Mouse (Mus musculus) embryo, embryonic 10 days (tissue): ENCODE measurements at regions not wholly inside any gene's neighbourhood (a gene's known extent, or its start where the extent isn't known, plus 50 kb on each side); places are given as distances from the start of the nearest gene placed in this dataset.

Experiments used
- DNase-seq: peaks from one replicate; pipeline ENCODE4 v3.0.0-alpha.2; 2015; ENCODE audit warnings: low spot score

GRCm38 (mm10) chr8:18311597-18311996, 666.5 kb downstream of the Defb40 start:
- DNase-seq: no peak

DNA sequence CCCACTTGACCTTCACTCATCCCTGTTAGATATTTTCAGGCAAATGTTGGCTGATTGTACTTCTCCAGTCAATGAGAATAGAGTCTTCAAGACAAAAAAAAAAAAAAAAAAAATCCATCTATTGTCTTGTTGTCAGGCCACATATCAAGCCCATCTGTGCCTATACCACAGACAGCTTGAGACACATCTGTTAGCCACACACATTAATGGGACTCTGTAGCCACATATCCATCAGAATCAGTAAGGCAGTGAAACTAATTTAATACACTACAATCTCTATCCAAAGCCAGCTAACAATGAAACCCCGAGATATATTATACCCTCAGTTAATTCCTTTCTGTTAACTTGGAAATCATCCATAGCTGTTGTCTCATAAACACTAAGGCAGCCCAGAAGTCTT, 667.1 kb downstream of the Defb40 start:
- no peak for DNase-seq

DNA sequence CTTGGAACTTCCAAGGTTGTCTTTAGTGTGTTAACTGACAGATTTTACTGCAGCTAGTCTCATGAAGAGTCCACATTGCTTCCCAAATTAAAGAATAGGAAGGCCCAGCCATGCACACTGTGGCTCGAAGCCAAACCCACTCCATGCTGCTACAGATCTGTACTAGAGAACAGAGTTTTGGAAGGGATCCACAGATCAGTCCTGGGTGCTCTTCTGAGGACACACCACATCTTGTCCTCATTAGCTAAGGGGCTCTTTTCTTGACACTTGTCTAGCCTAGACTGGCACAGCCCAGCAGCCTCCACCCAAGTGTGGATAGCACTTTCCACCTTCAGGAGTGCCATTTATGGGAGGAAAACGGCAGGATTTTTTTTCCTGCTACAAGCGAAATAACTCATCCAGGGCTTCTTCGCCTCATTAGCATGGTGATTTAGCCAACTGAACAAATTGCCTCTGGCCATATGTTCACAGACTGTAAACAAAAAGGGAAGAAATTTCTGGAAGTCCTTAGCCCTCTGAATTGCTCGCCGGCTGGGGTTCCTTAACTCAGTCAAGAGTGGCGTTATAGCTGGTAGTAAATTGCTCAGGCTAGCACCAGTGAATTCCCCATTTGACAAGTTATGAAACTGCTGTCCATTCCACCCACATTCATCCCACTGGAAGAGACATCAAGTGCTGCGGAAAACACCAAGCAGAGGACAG, 690.4 kb downstream of the Defb40 start:
- no peak for DNase-seq

- DNase-seq: no peak
These were observed 698.1 kb downstream of the Defb40 start for GRCm38 (mm10) chr8:18279932-18280331.

DNA sequence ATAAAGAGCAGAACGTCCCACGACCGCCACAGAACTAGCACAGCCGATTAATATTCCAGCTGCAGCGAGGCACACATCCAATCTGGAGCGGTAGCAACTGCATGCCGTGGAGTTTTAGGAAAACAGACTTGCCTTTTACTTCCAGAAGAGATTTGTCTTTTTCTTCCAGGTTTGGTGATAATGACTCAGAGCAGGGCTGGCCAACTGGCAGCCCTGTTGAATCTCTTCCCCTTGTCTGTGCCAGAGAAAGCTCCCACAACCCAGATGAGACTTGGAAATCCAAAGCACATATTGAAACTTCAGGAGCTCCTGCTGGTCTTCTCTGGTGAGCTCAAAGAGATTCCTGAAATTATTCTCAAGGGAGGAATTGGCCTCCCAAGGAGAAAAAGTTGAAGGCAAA, 709.8 kb downstream of the Defb40 start:
- DNase-seq: no peak

DNA sequence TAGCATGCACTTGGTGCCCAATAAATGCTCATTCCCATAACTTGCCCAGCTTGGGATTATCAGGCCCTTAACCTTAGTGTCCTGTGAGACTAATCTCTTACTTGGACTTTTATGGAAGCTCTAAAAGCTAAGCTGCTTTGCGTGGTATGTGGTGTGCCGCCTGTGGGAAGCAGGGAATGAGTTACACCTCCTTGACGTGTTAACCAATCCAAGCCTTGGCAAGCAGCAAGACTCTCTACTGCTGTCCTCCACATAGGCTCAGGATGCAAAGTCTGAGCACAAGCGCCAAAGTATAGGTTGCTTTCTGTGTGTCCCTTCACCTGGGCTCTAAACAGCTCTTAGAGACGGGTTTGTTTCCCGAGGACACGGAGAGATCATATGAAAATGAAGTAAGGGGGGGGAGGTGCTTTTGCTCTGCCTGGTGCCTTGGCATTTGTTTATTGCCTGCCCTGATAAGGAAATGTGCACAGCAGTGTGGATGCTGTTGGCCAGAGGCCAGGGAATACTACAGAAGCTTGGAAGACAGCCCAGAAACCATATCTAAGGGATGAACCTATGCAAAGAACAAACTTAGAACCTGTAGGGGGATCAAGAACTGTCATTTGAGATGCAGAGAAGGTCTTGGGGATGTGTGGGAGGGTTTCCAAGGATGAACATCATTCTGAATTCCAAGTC, 719.6 kb downstream of the Defb40 start:
- DNase-seq: no peak

DNA sequence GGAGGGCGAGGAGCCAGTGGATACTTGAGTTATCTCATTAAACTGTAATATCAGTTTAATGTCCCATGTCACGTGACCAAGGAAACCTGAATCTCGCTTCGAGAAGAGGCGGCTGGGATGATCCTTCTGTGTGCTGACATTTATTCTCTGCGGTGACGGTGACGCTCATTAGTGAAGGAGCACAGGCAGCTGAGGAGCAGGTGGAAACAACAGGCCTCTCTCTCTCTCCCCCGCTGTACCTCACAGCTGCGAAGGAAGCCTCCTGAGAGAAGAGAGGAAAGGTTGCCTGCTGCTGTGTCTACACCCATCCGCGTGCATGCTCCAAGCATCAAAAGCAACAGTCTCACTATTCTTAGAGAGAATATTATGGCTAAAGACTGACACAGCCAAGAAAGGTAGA, 731.8 kb downstream of the Defb40 start:
- no peak for DNase-seq

- DNase-seq: no peak
These were observed 760.5 kb downstream of the Defb40 start for GRCm38 (mm10) chr8:18217599-18217998.

DNA sequence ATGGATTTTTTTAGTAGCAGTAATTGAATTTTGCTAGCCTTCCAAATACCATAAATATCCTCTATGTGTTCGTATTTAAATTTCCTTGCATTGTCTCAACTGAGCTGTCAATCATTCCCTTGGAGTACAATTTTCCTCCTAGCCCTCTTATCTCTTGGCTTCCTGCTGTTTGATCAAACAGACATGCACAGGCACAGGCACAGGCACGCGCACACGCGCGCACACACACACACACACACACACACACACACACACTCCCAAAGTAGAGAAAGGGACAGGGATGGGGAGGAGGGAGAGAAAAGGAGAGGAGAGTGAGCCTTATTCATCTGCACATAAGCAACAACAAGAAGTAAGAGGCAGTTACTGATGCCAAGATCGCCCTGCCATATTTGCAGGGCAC, 760.9 kb downstream of the Defb40 start:
- DNase-seq: no peak

DNA sequence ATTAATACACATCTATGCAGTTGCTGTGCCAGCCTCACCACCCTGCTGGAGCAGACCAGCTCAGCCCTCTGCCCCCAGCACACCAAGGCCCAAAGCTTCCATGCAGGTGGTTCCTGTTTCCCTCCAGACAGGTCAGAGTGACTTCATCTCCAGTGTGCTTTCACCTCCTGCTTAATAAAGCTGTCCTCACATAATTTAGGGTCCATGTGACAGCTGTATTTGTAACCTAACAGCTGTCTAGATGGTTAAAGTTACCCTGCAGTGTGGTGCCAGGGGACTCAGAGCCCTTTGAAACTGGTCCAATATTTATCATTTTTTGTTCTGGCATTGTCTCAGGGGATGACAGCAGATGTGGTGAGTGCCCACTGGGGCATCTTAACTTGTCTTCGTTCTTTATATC, 761.5 kb downstream of the Defb40 start:
- no peak for DNase-seq

- no peak for DNase-seq
These were observed 768.0 kb downstream of the Defb40 start for GRCm38 (mm10) chr8:18210067-18210466.

DNA sequence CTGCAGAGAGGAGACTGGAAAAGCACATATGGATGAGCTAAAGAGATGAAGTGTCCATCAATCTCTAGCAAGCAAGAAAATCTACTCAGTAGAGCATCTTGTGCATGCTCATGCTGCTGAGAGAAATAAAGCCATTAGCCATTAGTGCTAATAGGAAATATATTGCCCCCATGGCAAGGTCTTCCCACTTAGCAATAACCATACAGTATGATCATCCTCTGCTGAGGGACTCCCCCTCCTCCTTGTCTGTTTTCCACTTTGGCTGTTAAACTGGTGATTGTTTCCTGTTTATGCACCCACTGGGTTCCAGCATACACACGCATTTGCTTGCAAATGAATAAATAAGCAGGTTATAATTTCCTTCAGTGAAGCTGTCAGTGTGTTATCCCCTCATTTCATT, 769.4 kb downstream of the Defb40 start:
- no peak for DNase-seq

- DNase-seq: no peak
These were observed 790.6 kb downstream of the Defb40 start for GRCm38 (mm10) chr8:18187486-18187885.

DNA sequence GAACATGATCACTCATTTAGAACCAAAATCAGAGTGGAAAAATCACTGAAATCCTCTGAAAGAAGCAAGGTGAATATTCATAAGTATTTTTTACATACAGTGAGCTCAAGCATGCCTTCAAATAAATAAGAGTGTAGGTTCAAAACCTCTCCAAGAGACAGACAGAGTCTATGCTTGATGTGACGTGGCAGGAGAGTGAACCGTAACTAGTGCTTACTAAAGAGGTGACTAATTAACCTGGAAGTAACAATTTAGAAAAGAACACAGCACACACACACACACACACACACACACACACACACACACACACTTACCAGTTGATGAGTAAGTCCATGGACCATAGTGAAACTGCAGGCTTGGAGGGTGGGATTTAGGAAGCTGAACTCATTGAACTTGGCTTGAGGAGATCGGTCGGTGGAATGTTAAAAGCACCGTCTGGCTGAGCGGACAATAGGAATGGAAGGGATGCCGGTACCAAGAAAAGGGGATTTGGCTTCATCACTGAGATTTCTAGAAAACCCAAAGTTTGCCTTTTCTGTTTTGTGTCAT, 802.4 kb downstream of the Defb40 start:
- DNase-seq: no peak

DNA sequence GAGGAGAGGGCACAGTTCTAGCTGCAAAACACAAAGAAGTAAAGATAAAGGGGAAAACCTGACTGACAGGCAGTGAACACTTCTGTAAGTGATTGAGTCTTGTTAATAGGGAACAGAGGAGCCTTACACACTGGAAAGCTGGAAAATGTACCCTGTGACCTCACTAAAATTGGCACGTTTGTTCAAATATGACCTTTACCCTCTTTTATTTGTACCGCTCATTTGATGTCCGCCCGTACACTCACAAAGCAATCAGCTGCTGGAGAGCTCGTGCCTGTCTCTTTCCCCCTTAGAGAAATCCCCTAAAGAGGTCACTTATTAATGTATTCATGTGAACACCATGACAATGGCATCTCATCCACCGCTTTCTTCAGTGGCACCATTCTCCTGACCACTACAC, 819.4 kb downstream of the Defb40 start:
- DNase-seq: peak; percentile 40

DNA sequence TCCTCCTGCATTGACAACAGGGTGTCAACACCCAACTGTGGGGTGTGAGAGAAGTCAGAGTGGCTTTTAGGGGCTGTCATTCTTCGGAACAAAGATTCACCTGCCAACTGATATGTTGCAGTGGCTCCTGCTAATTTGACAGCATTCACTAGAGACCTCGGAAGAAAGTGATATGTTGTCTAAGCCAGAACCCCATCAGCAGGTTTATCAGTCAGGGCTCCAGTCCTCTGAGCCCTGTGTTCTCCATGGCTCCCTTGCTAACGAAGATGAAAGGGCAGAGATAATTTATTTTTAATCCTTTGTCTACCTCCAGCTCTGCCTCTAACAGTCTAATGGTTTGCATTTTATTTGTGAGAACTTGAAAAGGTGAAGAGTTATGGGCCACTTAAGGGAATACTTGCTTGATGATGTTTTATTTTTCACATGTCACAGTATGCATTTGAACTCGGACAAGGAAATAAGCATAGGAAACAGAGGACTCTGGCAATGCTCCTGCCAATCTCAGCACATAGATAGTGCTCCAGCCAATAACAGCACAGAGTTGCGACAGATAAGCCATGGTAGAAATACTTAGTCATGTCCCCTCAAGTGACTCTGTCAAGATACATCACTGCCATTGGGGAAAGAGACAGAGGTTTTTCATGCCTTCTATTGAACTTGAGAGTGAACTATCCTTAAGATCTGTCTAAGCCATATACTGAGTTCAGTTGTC, 862.6 kb downstream of the Defb40 start:
- DNase-seq: no peak

- no peak for DNase-seq
These were observed 864.8 kb downstream of the Defb40 start for GRCm38 (mm10) chr8:18113262-18113661.

- no peak for DNase-seq
These were observed 868.6 kb downstream of the Defb40 start for GRCm38 (mm10) chr8:18109480-18109879.

DNA sequence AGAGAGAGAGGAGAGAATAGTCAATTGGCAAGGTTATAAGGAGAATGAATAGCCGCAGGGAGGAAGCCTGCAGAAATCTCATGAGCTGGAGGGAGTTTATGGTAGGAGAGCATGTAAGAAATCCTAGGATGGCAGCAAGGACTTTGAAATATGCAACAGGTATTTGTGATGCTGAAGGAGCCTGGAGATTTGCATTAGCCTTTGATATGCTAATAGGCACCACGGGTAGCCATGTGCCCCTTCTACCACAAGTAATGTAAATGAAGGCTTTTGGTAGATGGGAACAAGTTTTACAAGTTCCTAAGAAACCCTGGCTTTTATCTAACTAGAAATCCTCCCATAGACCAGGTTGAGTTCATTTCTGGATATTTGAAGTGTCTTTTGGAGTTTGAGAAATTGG, 871.2 kb downstream of the Defb40 start:
- DNase-seq: no peak

DNA sequence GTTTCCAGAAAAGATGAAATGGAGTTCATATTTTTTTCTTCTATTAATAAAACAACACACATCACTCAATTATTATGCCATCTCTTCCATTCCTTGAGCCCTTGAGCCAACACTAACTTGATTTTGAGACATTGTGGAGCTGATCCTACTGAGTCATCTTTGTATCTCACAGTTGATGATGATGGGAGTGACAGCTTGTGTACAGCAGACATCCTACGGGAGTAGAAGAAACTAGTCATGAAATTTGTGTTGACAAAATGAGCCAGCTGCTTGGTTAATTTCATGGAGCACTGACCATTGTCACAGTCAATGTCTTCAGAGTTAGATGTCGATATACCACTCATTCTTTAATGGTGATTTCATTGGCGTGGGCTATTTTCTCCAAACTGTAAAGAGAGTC, 912.6 kb downstream of the Defb40 start:
- no peak for DNase-seq

DNA sequence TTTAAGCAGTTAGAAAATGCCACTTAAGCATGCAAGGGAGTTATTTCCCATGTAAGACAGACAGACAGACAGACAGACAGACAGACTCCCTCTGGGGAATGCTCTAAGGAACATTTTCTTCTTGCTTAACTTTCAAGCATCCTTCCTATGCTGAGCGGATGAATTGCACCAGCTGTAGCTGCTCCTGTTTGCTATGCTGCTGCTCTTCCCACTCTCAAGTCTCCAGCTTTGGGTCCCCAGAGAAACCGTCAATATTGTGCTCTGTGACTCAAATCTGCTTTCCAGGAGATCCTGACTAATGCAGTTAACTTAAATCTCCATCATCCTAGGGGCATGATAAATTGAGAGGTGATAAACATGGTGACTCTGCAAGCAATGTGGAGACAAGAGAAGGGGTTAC, 918.5 kb downstream of the Defb40 start:
- DNase-seq: no peak

DNA sequence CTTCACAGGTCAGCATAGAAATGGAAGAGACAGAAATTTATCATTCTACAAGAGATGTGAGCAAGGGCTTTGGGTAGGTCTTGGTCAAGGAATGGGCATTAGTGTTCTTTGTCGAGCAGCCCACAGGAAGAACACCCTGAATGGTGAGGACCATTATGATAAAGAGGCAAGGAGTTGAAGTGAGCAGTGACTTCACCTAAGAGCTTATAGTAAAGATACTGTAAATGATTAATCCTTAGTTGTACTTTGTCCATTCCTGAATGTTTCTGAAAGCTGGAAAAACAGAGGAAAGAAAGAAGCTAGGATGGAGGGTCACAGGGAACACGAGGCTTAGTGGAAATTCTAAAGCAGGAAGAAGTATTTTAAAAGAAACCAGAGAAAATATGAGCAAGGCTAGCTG, 956.9 kb downstream of the Defb40 start:
- no peak for DNase-seq

- DNase-seq: no peak
These were observed 970.5 kb downstream of the Defb40 start for GRCm38 (mm10) chr8:18007567-18007966.
